21 mouse cellular contexts compared by ENCODE assay signal in the genomic region with DNA sequence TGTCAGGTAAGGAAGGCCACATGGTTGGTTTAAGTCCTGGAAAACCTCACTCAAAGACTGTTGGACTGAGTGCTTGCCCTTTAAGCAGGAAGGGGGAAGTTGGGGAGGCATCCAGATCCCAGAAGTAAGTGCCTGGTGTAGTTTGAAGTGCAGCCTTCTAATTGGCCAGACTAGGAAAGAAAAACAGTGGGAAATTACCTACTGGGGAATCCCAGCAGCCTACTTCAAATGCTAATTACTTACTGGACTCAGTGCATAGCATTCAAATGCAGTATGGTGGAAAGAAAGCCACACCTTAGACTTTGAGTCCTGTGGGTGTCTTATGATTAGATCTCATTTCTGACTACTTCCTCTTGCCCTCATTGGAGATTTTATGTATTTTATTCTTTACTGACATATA. TPM values are rescaled to one million over a fixed set of nuclear protein-coding genes. Genes with fewer than 3 reads are reported as not detected.
DNase-seq lines count a peak whose midpoint lies in the region; ATAC-seq and TF ChIP-seq lines count a peak whose summit lies in the region.
"Had no signal": no experiment of that assay in that cellular context is flagged by ENCODE, and none has a peak within 500 bp of the region (broad histone marks: within the 10 kb centered on the region; RNA-seq: fewer than 3 reads in every experiment).

No protein-coding gene starts in this region.

- 0 out of 2 replicates have a peak, but pooled peaks cover under 1% of the 10 kb centered on the region for H3K4me1 ChIP-seq in intestine, embryonic 16.5 days (ENCODE audit: control insufficient read depth, insufficient read depth, low read length)
- no peaks in the 10 kb centered on the region for H3K4me1 ChIP-seq in stomach, postnatal 0 days (replicated peaks; ENCODE audit: control insufficient read depth, insufficient read depth)
- H3K4me1 ChIP-seq: embryonic facial prominence, embryonic 15.5 days; forebrain, embryonic 12.5 days; limb, embryonic 12.5 days; liver, embryonic 13.5 days; stomach, embryonic 15.5 days had no signal

- no peak for TF ChIP-seq EP300 in stomach, postnatal 0 days (optimal IDR thresholded peaks at IDR 0.05)

- no peaks in the 10 kb centered on the region for H3K27me3 ChIP-seq in intestine, embryonic 16.5 days (replicated peaks; ENCODE audit: control insufficient read depth, insufficient read depth, low read length)
- no peaks in the 10 kb centered on the region for H3K27me3 ChIP-seq in stomach, postnatal 0 days (ENCODE audit: control insufficient read depth, insufficient read depth, low read length)
- H3K27me3 ChIP-seq: embryonic facial prominence, embryonic 15.5 days; forebrain, embryonic 12.5 days; limb, embryonic 12.5 days; liver, embryonic 13.5 days; stomach, embryonic 15.5 days had no signal

- no peaks in the 10 kb centered on the region for H3K9me3 ChIP-seq in intestine, embryonic 16.5 days (ENCODE audit: control insufficient read depth, low read length)
- H3K9me3 ChIP-seq in stomach, postnatal 0 days (ENCODE audit: control insufficient read depth, low read length): no peaks in the 10 kb centered on the region
- H3K9me3 ChIP-seq: embryonic facial prominence, embryonic 15.5 days; forebrain, embryonic 12.5 days; limb, embryonic 12.5 days; liver, embryonic 13.5 days; stomach, embryonic 15.5 days had no signal

- no peak for TF ChIP-seq CTCF in stomach, postnatal 0 days (IDR thresholded peaks at IDR 0.05; ENCODE audit: low read depth)

- no peak overlapping the region for H3K4me2 ChIP-seq in intestine, embryonic 16.5 days (ENCODE audit: low read depth, low read length)
- no peak overlapping the region for H3K4me2 ChIP-seq in stomach, postnatal 0 days (replicated peaks; ENCODE audit: low read depth)
- H3K4me2 ChIP-seq: embryonic facial prominence, embryonic 15.5 days; forebrain, embryonic 12.5 days; heart, embryonic 11.5 days; limb, embryonic 12.5 days; liver, embryonic 13.5 days; midbrain, embryonic 11.5 days; stomach, embryonic 15.5 days had no signal

- H3K9ac ChIP-seq in intestine, embryonic 16.5 days (ENCODE audit: low read depth, low read length): no peak overlapping the region
- no peak overlapping the region for H3K9ac ChIP-seq in stomach, postnatal 0 days (ENCODE audit: low read length)
- H3K9ac ChIP-seq: embryonic facial prominence, embryonic 15.5 days; forebrain, embryonic 12.5 days; limb, embryonic 12.5 days; liver, embryonic 13.5 days; stomach, embryonic 15.5 days had no signal

- H3K4me3 ChIP-seq in intestine, embryonic 16.5 days (ENCODE audit: low read length): no peak overlapping the region
- no peak overlapping the region for H3K4me3 ChIP-seq in stomach, postnatal 0 days (ENCODE audit: low read depth, low read length)
- H3K4me3 ChIP-seq: embryonic facial prominence, embryonic 15.5 days; forebrain, embryonic 12.5 days; layer of hippocampus, adult 2 months; limb, embryonic 12.5 days; liver, embryonic 13.5 days; stomach, embryonic 15.5 days had no signal

- peak; percentile 53 for ATAC-seq in intestine, embryonic 16.5 days
- ATAC-seq in stomach, postnatal 0 days (ENCODE audit: low FRiP score, low TSS enrichment): 0 out of 2 replicates have a peak, but pooled peaks have one; percentile 18

- H3K36me3 ChIP-seq in intestine, embryonic 16.5 days (ENCODE audit: control insufficient read depth, insufficient read depth, low read length): no peaks in the 10 kb centered on the region
- no peaks in the 10 kb centered on the region for H3K36me3 ChIP-seq in stomach, postnatal 0 days (ENCODE audit: control insufficient read depth, insufficient read depth, low read length)
- H3K36me3 ChIP-seq: embryonic facial prominence, embryonic 15.5 days; forebrain, embryonic 12.5 days; limb, embryonic 12.5 days; liver, embryonic 13.5 days; stomach, embryonic 15.5 days had no signal

- H3K27ac ChIP-seq in intestine, embryonic 16.5 days (ENCODE audit: low read length): no peak overlapping the region
- H3K27ac ChIP-seq in stomach, postnatal 0 days (replicated peaks): no peak overlapping the region
- H3K27ac ChIP-seq: embryonic facial prominence, embryonic 15.5 days; forebrain, embryonic 12.5 days; kidney, postnatal 0 days; layer of hippocampus, adult 2 months; limb, embryonic 12.5 days; liver, embryonic 13.5 days; stomach, embryonic 15.5 days had no signal

- DNase-seq in lung, postnatal 36 days: peak; percentile 23
- no peak for DNase-seq in lung, postnatal 14 days
- DNase-seq in ZHBTc4 (ENCODE audit: low read depth, low spot score): peak; percentile 93
- DNase-seq in stomach, postnatal 0 days (ENCODE audit: low spot score): no peak
- no peak for DNase-seq in thymus, postnatal 0 days (ENCODE audit: low spot score)
- no peak for DNase-seq in layer of hippocampus, postnatal 36 days
- DNase-seq in cerebellum, postnatal 10 days: no peak
- DNase-seq: cerebellum, postnatal 14 days; embryo, embryonic 11 days; gastrocnemius, postnatal 25 days; liver, embryonic 13.5 days; thymus, postnatal 14 days had no signal

RNA-seq across cellular contexts. Expression of gene H2afz, which starts 31.2 kb away (rescaled TPM):
- 1,225 and 1,412 TPM in 2 replicates for polyA plus RNA-seq in intestine, embryonic 16.5 days (2015; fragmentation: Nextera tagmentation; extraction: Ambion mirVana)
- 779 and 844 TPM in 2 replicates for polyA plus RNA-seq in stomach, postnatal 0 days (2015; fragmentation: Nextera tagmentation; extraction: Ambion mirVana)
- polyA plus RNA-seq in thymus, postnatal 0 days (2015; fragmentation: Nextera tagmentation; extraction: Ambion mirVana): 2,821 and 2,837 TPM in 2 replicates
- total RNA-seq in layer of hippocampus, postnatal 36 days (2021): 100 to 1,000 TPM; 135 to 151 TPM

RNA-seq across cellular contexts. Expression of gene Dnajb14, which starts 34.3 kb away (rescaled TPM):
- polyA plus RNA-seq in intestine, embryonic 16.5 days (2015; fragmentation: Nextera tagmentation; extraction: Ambion mirVana): 8.6 and 9.6 TPM in 2 replicates
- 10.8 and 12.6 TPM in 2 replicates for polyA plus RNA-seq in stomach, postnatal 0 days (2015; fragmentation: Nextera tagmentation; extraction: Ambion mirVana)
- 5.6 TPM in 2 replicates for polyA plus RNA-seq in thymus, postnatal 0 days (2015; fragmentation: Nextera tagmentation; extraction: Ambion mirVana)
- total RNA-seq in layer of hippocampus, postnatal 36 days (2021): 10 to 100 TPM; 52.1 to 53.8 TPM

Comparison
In these comparisons a context has a peak if more than half of its experiments do, and no peak if none do; other contexts are left out.
1. DNase-seq: peak in lung, postnatal 36 days (single experiment) and ZHBTc4 (single experiment); none in lung, postnatal 14 days (single experiment), stomach, postnatal 0 days (single experiment), thymus, postnatal 0 days (single experiment), layer of hippocampus, postnatal 36 days (0 of 2) and cerebellum, postnatal 10 days (0 of 2).